Mouse (Mus musculus) brown adipose tissue, adult 24 weeks (tissue): Measurements from ENCODE around the gene Omd. TPM values are rescaled to one million over a fixed set of nuclear protein-coding genes. Genes with fewer than 3 reads are reported as not detected.

Source experiments
- polyA plus RNA-seq: library from polyadenylated mRNA; stranded (reverse); fragments of >200 nt; gene quantifications from 2 replicates; pipeline ENCODE4 v1.2.4, GENCODE M21; 2012; ENCODE audit not compliant: missing spikeins, insufficient read depth, insufficient read length

Omd gene
- polyA plus RNA-seq, 1 experiment, result 1.1 TPM

Other genes with a start within 250 kb of the Omd start
- gene Bicd2, start 240.9 kb upstream of the Omd start, polyA plus RNA-seq, result 34.0 and 37.1 TPM in 2 replicates
- gene Ippk, start 161.2 kb upstream of the Omd start, polyA plus RNA-seq, result 4.4 and 5.9 TPM in 2 replicates
- 1.8 and 2.0 TPM in 2 replicates for gene Tes3-ps, start 89.1 kb upstream of the Omd start, polyA plus RNA-seq
- gene Ecm2, start 77.7 kb upstream of the Omd start, polyA plus RNA-seq, result 10.1 and 12.4 TPM in 2 replicates
- 28.9 and 34.2 TPM in 2 replicates for gene Aspn, start 38.0 kb upstream of the Omd start, polyA plus RNA-seq
- gene Ogn, start 25.6 kb downstream of the Omd start, polyA plus RNA-seq, result 33.2 and 49.8 TPM in 2 replicates
- gene Cenpp, start 70.3 kb downstream of the Omd start, polyA plus RNA-seq, result 1.5 TPM in 1 of 2 replicates, not detected in the other
- gene Nol8, start 70.6 kb downstream of the Omd start, polyA plus RNA-seq, result 7.8 and 10.3 TPM in 2 replicates
- gene Iars, start 99.6 kb downstream of the Omd start, polyA plus RNA-seq, result 14.9 and 15.5 TPM in 2 replicates
- gene Gm30302, start 216.5 kb downstream of the Omd start, polyA plus RNA-seq, result not detected in 2 replicates